Mouse (Mus musculus) intestine, embryonic 16.5 days (tissue): Measurements from ENCODE around the gene Hk2. TPM values are rescaled to one million over a fixed set of nuclear protein-coding genes. Genes with fewer than 3 reads are reported as not detected.
A peak's percentile ranks its signal among the peaks of the same experiment; 100 is the strongest.

Experiments used
- ATAC-seq: fragments of 200-750 bp; cut with Nextera tagmentation; 2 replicates; pipeline ENCODE4 v1.8.0; 2017; ENCODE audit warnings: moderate TSS enrichment, moderate library complexity
- H3K27ac ChIP-seq: fragments of 300-500 bp; sonication (generic); 2 replicates; pipeline ENCODE4 v1.5.1; 2014; ENCODE audit warnings: mild to moderate bottlenecking, low read length
- H3K27me3 ChIP-seq: fragments of 300-500 bp; sonication (generic); replicated peaks from 2 replicates; pipeline ENCODE4 v1.6.1; 2014; ENCODE audit warnings: low read length, control low read depth, mixed read lengths; ENCODE audit not compliant: control insufficient read depth, insufficient read depth
- H3K36me3 ChIP-seq: fragments of 300-500 bp; sonication (generic); 2 replicates; pipeline ENCODE4 v1.6.1; 2014; ENCODE audit warnings: low read length, control low read depth; ENCODE audit not compliant: control insufficient read depth, insufficient read depth
- H3K4me1 ChIP-seq: fragments of 300-500 bp; sonication (generic); 2 replicates; pipeline ENCODE4 v1.6.1; 2014; ENCODE audit warnings: low read length, control low read depth, mixed read lengths; ENCODE audit not compliant: control insufficient read depth, insufficient read depth
- H3K4me2 ChIP-seq: fragments of 300-500 bp; sonication (generic); 2 replicates; pipeline ENCODE4 v1.6.1; 2014; ENCODE audit warnings: low read depth, low read length, control low read depth
- H3K4me3 ChIP-seq: fragments of 300-500 bp; sonication (generic); 2 replicates; pipeline ENCODE4 v1.5.1; 2014; ENCODE audit warnings: mild to moderate bottlenecking, low read length
- H3K9ac ChIP-seq: fragments of 300-500 bp; sonication (generic); 2 replicates; pipeline ENCODE4 v1.6.1; 2014; ENCODE audit warnings: low read depth, low read length
- H3K9me3 ChIP-seq: fragments of 300-500 bp; sonication (generic); 2 replicates; pipeline ENCODE4 v1.6.1; 2016; ENCODE audit warnings: low read length, control low read depth; ENCODE audit not compliant: control insufficient read depth
- WGBS: fragments of 180-500 bp; shearing (Covaris S2); extraction: QIAGEN DNeasy Blood & Tissue Kit; methylation state at CpG from one replicate; pipeline ENCODE4 v1.1.7; 2014; 5-methylcytosine and 5-hydroxymethylcytosine counted together
- polyA plus RNA-seq: library from polyadenylated mRNA; unstranded; fragments of >200 nt; fragmentation: Nextera tagmentation; extraction: Ambion mirVana; gene quantifications from 2 replicates; pipeline ENCODE4 v1.2.1, GENCODE M21; 2015

Hk2 gene
- polyA plus RNA-seq = 14.7 and 18.0 TPM in 2 replicates

DNA sequence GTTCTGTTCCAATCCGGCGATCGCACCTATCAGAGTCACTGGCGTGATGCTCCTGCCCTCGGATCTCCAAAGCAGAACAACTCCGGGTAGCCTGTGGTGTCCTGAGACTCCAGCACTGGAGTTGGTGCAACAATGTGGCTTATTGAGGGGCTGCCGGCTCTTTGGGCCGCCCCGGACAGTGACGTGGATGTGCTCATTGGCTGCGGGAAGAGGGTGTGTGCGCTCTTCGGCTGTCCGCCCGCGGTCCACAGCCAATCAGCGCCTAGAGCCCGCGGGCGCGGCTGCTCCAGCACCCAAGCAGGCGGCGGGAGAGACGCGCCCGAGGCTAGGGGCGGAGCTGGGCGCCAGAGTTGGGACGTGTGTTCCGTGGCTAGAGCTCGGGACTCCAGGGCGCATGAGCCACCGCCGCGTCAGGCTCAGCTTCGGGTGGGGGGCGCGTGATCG lies at the start of gene Hk2:
Gene Hk2 (minus strand): TSS at position 134 of the 444 bp plus-strand sequence.
- H3K4me2 ChIP-seq = peak within 1 kb of the TSS; percentile 93
- WGBS = under 1% methylated on average over 39 of the region's 39 CpGs
- ATAC-seq = peak; percentile 97

DNA sequence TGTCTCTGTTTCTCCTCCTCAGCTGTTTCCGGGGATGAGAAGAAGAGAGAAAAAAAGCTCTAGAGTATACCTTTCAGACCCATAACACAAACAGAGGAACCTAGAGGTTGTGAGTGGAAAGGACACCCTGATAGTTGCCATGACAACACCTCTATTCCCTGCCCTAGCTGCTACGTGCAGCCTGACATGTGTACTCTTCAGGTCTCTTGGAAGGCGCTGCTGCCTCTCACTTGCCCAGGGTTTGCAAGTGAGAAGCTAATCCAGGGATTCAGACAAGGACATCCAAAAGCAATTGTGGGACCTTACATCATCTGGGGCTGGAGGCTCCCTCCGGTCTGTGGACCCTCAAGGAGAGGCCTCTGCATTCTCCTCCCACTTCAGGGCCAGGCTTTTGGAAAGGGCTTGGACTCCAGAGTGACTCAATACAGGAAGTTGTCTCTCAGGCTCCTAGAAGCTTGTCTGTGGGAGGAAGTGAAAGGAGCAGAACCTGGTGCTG lies 47.6 kb upstream of the Hk2 start:
- ATAC-seq = peak; percentile 96
- Histone ChIP-seq H3K27ac (peak overlapping the region; percentile 72), H3K4me1 (peaks cover 6% of the 10 kb centered on the region), H3K27me3 (no peaks in the 10 kb centered on the region), H3K4me3 (no peak overlapping the region), H3K9me3 (no peaks in the 10 kb centered on the region), H3K4me2 (no peak overlapping the region), H3K36me3 (no peaks in the 10 kb centered on the region), H3K9ac (no peak overlapping the region)
- 16% methylated on average over 4 of the region's 4 CpGs for WGBS

More for the DNA sequence above, at the start of gene Hk2:
- H3K4me3 ChIP-seq = peak within 1 kb of the TSS; percentile 69
- H3K4me1 ChIP-seq = peaks cover 13% of the 10 kb centered on the region
- no peaks in the 10 kb centered on the region for H3K36me3 ChIP-seq
- H3K27me3 ChIP-seq = no peaks in the 10 kb centered on the region
- H3K27ac ChIP-seq = peak within 1 kb of the TSS; percentile 80
- peak within 1 kb of the TSS; percentile 67 for H3K9ac ChIP-seq
- no peaks in the 10 kb centered on the region for H3K9me3 ChIP-seq

GRCm38 (mm10) chr6:82820716-82821115 lies 46.5 kb upstream of the Hk2 start:
- no peaks in the 10 kb centered on the region for H3K27me3 ChIP-seq
- H3K4me2 ChIP-seq = no peak overlapping the region
- ATAC-seq = no peak
- no peaks in the 10 kb centered on the region for H3K9me3 ChIP-seq
- H3K4me3 ChIP-seq = no peak overlapping the region
- H3K9ac ChIP-seq = no peak overlapping the region
- no peaks in the 10 kb centered on the region for H3K36me3 ChIP-seq
- H3K27ac ChIP-seq = no peak overlapping the region
- H3K4me1 ChIP-seq = peaks cover 6% of the 10 kb centered on the region
- WGBS = 47% methylated on average over 3 of the region's 3 CpGs

GRCm38 (mm10) chr6:82814821-82815220 lies 40.6 kb upstream of the Hk2 start:
- WGBS = 61% methylated on average over 4 of the region's 4 CpGs
- no peak overlapping the region for H3K4me2 ChIP-seq
- ATAC-seq = no peak

GRCm38 (mm10) chr6:82807984-82808700 lies 33.9 kb upstream of the Hk2 start:
- Histone ChIP-seq H3K27me3 (no peaks in the 10 kb centered on the region), H3K4me1 (no peaks in the 10 kb centered on the region; the same call in 1 of the 2 replicates), H3K9ac (no peak overlapping the region), H3K9me3 (no peaks in the 10 kb centered on the region), H3K27ac (no peak overlapping the region), H3K4me2 (no peak overlapping the region), H3K4me3 (no peak overlapping the region), H3K36me3 (no peaks in the 10 kb centered on the region)
- no peak for ATAC-seq
- 86% methylated on average over 7 of the region's 7 CpGs for WGBS

More at GRCm38 (mm10) chr6:82814821-82815220, 40.6 kb upstream of the Hk2 start:
- Histone ChIP-seq H3K27ac (no peak overlapping the region), H3K4me3 (no peak overlapping the region), H3K9me3 (no peaks in the 10 kb centered on the region), H3K27me3 (no peaks in the 10 kb centered on the region), H3K9ac (no peak overlapping the region), H3K36me3 (no peaks in the 10 kb centered on the region), H3K4me1 (no peaks in the 10 kb centered on the region)

GRCm38 (mm10) chr6:82806971-82807370 lies 32.7 kb upstream of the Hk2 start:
- 69% methylated on average over 3 of the region's 3 CpGs for WGBS

GRCm38 (mm10) chr6:82806503-82806902 lies 32.2 kb upstream of the Hk2 start:
- Histone ChIP-seq H3K36me3 (no peaks in the 10 kb centered on the region), H3K4me2 (no peak overlapping the region), H3K4me1 (no peaks in the 10 kb centered on the region; the same call in 1 of the 2 replicates), H3K9me3 (no peaks in the 10 kb centered on the region), H3K9ac (no peak overlapping the region), H3K27me3 (no peaks in the 10 kb centered on the region), H3K27ac (no peak overlapping the region), H3K4me3 (no peak overlapping the region)
- peak; percentile 51 for ATAC-seq
- 64% methylated on average over 6 of the region's 6 CpGs for WGBS

More at GRCm38 (mm10) chr6:82806971-82807370, 32.7 kb upstream of the Hk2 start:
- no peaks in the 10 kb centered on the region; the same call in 1 of the 2 replicates for H3K4me1 ChIP-seq
- no peaks in the 10 kb centered on the region for H3K9me3 ChIP-seq
- no peak for ATAC-seq
- H3K27me3 ChIP-seq = no peaks in the 10 kb centered on the region
- no peak overlapping the region for H3K4me2 ChIP-seq
- no peaks in the 10 kb centered on the region for H3K36me3 ChIP-seq
- no peak overlapping the region for H3K4me3 ChIP-seq
- H3K27ac ChIP-seq = no peak overlapping the region
- H3K9ac ChIP-seq = no peak overlapping the region

DNA sequence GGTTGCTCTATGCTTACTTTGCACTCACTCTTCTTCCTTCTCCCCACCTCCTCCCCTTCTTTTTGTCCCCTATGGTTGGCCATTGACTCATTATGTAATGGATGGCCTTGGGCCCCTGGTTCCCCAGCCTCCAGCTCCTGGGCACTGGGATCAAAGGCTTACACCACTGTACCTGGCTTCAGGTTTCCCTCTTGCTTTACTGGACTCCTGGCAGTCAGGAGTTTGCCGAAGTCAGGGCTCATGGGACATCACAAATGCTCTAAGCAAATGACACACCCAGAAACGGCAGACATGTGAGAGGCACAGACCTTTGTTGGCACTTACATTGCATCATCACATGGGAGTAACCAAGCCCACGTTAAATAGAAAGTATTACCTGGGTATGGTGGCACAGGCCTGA lies 31.6 kb upstream of the Hk2 start:
- ATAC-seq = peak; percentile 72

GRCm38 (mm10) chr6:82804984-82805383 lies 30.7 kb upstream of the Hk2 start:
- H3K27ac ChIP-seq = no peak overlapping the region
- no peak for ATAC-seq
- no peak overlapping the region for H3K4me3 ChIP-seq
- H3K9ac ChIP-seq = no peak overlapping the region
- H3K4me2 ChIP-seq = no peak overlapping the region
- no peaks in the 10 kb centered on the region for H3K9me3 ChIP-seq
- WGBS = 83% methylated on average over 3 of the region's 3 CpGs
- no peaks in the 10 kb centered on the region; the same call in 1 of the 2 replicates for H3K4me1 ChIP-seq
- H3K27me3 ChIP-seq = no peaks in the 10 kb centered on the region
- no peaks in the 10 kb centered on the region for H3K36me3 ChIP-seq

More for the DNA sequence above, 31.6 kb upstream of the Hk2 start:
- Histone ChIP-seq H3K4me3 (no peak overlapping the region), H3K36me3 (no peaks in the 10 kb centered on the region), H3K4me2 (no peak overlapping the region), H3K9ac (no peak overlapping the region), H3K27me3 (no peaks in the 10 kb centered on the region), H3K9me3 (no peaks in the 10 kb centered on the region), H3K4me1 (no peaks in the 10 kb centered on the region; the same call in 1 of the 2 replicates), H3K27ac (no peak overlapping the region)
- WGBS = 65% methylated on average over 3 of the region's 3 CpGs
